Mouse (Mus musculus) lung, embryonic 16.5 days (tissue): ENCODE results near the gene Adamts16. TPM values are rescaled to one million over a fixed set of nuclear protein-coding genes. Genes with fewer than 3 reads are reported as not detected.

ENCODE experiments used
- ATAC-seq: fragments of 200-750 bp; cut with Nextera tagmentation; 2 replicates; pipeline ENCODE4 v1.8.0; 2017; ENCODE audit warnings: low read depth, mild to moderate bottlenecking, moderate library complexity
- H3K27ac ChIP-seq: fragments of 300-500 bp; sonication (generic); 2 replicates; pipeline ENCODE4 v1.5.1; 2014; ENCODE audit warnings: mild to moderate bottlenecking, control low read depth, low read length
- H3K27me3 ChIP-seq: fragments of 300-500 bp; sonication (generic); 2 replicates; pipeline ENCODE4 v1.6.1; 2014; ENCODE audit warnings: low read depth, low read length, mixed read lengths; ENCODE audit not compliant: control insufficient read depth, insufficient read depth
- H3K36me3 ChIP-seq: fragments of 300-500 bp; sonication (generic); 2 replicates; pipeline ENCODE4 v1.6.1; 2014; ENCODE audit warnings: low read length; ENCODE audit not compliant: control insufficient read depth, insufficient read depth
- H3K4me1 ChIP-seq: fragments of 300-500 bp; sonication (generic); replicated peaks from 2 replicates; pipeline ENCODE4 v1.6.1; 2014; ENCODE audit warnings: low read length, mixed read lengths; ENCODE audit not compliant: control insufficient read depth, insufficient read depth
- H3K4me2 ChIP-seq: fragments of 300-500 bp; sonication (generic); 2 replicates; pipeline ENCODE4 v1.6.1; 2014; ENCODE audit warnings: low read depth, low read length, control low read depth
- H3K4me3 ChIP-seq: fragments of 300-500 bp; sonication (generic); 2 replicates; pipeline ENCODE4 v1.5.1; 2014; ENCODE audit warnings: mild to moderate bottlenecking, low read length, control low read depth
- H3K9ac ChIP-seq: fragments of 300-500 bp; sonication (generic); 2 replicates; pipeline ENCODE4 v1.6.1; 2014; ENCODE audit warnings: low read length, control low read depth
- H3K9me3 ChIP-seq: fragments of 300-500 bp; sonication (generic); 2 replicates; pipeline ENCODE4 v1.6.1; 2016; ENCODE audit warnings: low read length; ENCODE audit not compliant: control insufficient read depth
- WGBS: fragments of 180-500 bp; shearing (Covaris S2); extraction: QIAGEN DNeasy Blood & Tissue Kit; methylation state at CpG from one replicate; pipeline ENCODE4 v1.1.7; 2014; 5-methylcytosine and 5-hydroxymethylcytosine counted together
- polyA plus RNA-seq: library from polyadenylated mRNA; unstranded; fragments of >200 nt; fragmentation: Nextera tagmentation; extraction: Ambion mirVana; gene quantifications from 2 replicates; pipeline ENCODE4 v1.2.1, GENCODE M21; 2015

Adamts16 gene
- polyA plus RNA-seq, 1 experiment from 2014 or later = 0.05 TPM

GRCm38 (mm10) chr13:70714081-70714775 is 127.4 kb downstream of the Adamts16 start:
- no peaks in the 10 kb centered on the region for H3K4me1 ChIP-seq
- H3K36me3 ChIP-seq = no peaks in the 10 kb centered on the region
- H3K9ac ChIP-seq = no peak overlapping the region
- WGBS = 78% methylated on average over 7 of the region's 7 CpGs
- no peak overlapping the region for H3K4me2 ChIP-seq
- ATAC-seq = no peak
- H3K9me3 ChIP-seq = no peaks in the 10 kb centered on the region
- no peak overlapping the region for H3K27ac ChIP-seq
- H3K27me3 ChIP-seq = no peaks in the 10 kb centered on the region
- no peak overlapping the region for H3K4me3 ChIP-seq

GRCm38 (mm10) chr13:70713331-70713730 is 128.3 kb downstream of the Adamts16 start:
- H3K4me1 ChIP-seq = no peaks in the 10 kb centered on the region
- no peak for ATAC-seq
- no peaks in the 10 kb centered on the region for H3K27me3 ChIP-seq
- no peak overlapping the region for H3K9ac ChIP-seq
- H3K4me2 ChIP-seq = no peak overlapping the region
- H3K9me3 ChIP-seq = no peaks in the 10 kb centered on the region
- no peak overlapping the region for H3K27ac ChIP-seq
- 67% methylated on average over 5 of the region's 5 CpGs for WGBS
- no peaks in the 10 kb centered on the region for H3K36me3 ChIP-seq
- H3K4me3 ChIP-seq = no peak overlapping the region

- 85% methylated on average over 5 of the region's 5 CpGs for WGBS
- no peaks in the 10 kb centered on the region for H3K27me3 ChIP-seq
- no peak for ATAC-seq
These were observed 134.3 kb downstream of the Adamts16 start for GRCm38 (mm10) chr13:70707158-70707854.

GRCm38 (mm10) chr13:70702904-70703303 is 138.7 kb downstream of the Adamts16 start:
- Histone ChIP-seq H3K4me3 (no peak overlapping the region), H3K27me3 (no peaks in the 10 kb centered on the region), H3K9ac (no peak overlapping the region), H3K4me1 (no peaks in the 10 kb centered on the region), H3K9me3 (no peaks in the 10 kb centered on the region), H3K4me2 (no peak overlapping the region), H3K27ac (no peak overlapping the region), H3K36me3 (no peaks in the 10 kb centered on the region)
- 14% methylated on average over 4 of the region's 4 CpGs for WGBS
- ATAC-seq = no peak; the same call in 1 of the 2 replicates

More at GRCm38 (mm10) chr13:70707158-70707854, 134.3 kb downstream of the Adamts16 start:
- no peaks in the 10 kb centered on the region for H3K9me3 ChIP-seq
- no peak overlapping the region for H3K4me2 ChIP-seq
- H3K9ac ChIP-seq = no peak overlapping the region
- H3K27ac ChIP-seq = no peak overlapping the region
- no peaks in the 10 kb centered on the region for H3K4me1 ChIP-seq
- H3K4me3 ChIP-seq = no peak overlapping the region
- no peaks in the 10 kb centered on the region for H3K36me3 ChIP-seq

GRCm38 (mm10) chr13:70698812-70699387 is 142.7 kb downstream of the Adamts16 start:
- Histone ChIP-seq H3K36me3 (no peaks in the 10 kb centered on the region), H3K4me1 (no peaks in the 10 kb centered on the region), H3K4me2 (no peak overlapping the region), H3K4me3 (no peak overlapping the region), H3K27me3 (no peaks in the 10 kb centered on the region), H3K9ac (no peak overlapping the region), H3K27ac (no peak overlapping the region), H3K9me3 (no peaks in the 10 kb centered on the region)
- ATAC-seq = no peak
- WGBS = 67% methylated on average over 4 of the region's 4 CpGs

GRCm38 (mm10) chr13:70689452-70689960 is 152.1 kb downstream of the Adamts16 start:
- H3K4me1 ChIP-seq = no peaks in the 10 kb centered on the region; the same call in 1 of the 2 replicates
- no peak for ATAC-seq
- no peak overlapping the region for H3K9ac ChIP-seq
- H3K27me3 ChIP-seq = no peaks in the 10 kb centered on the region
- 42% methylated on average over 2 of the region's 2 CpGs for WGBS
- H3K4me3 ChIP-seq = no peak overlapping the region
- no peak overlapping the region for H3K27ac ChIP-seq
- no peaks in the 10 kb centered on the region for H3K36me3 ChIP-seq
- no peaks in the 10 kb centered on the region for H3K9me3 ChIP-seq
- H3K4me2 ChIP-seq = no peak overlapping the region

GRCm38 (mm10) chr13:70685825-70686224 is 155.8 kb downstream of the Adamts16 start:
- 61% methylated on average over 5 of the region's 5 CpGs for WGBS
- Histone ChIP-seq H3K4me2 (no peak overlapping the region), H3K4me3 (no peak overlapping the region), H3K9me3 (no peaks in the 10 kb centered on the region), H3K27ac (no peak overlapping the region), H3K9ac (no peak overlapping the region), H3K36me3 (no peaks in the 10 kb centered on the region), H3K4me1 (no peaks in the 10 kb centered on the region; the same call in 1 of the 2 replicates), H3K27me3 (no peaks in the 10 kb centered on the region)
- ATAC-seq = no peak

GRCm38 (mm10) chr13:70684976-70685609 is 156.5 kb downstream of the Adamts16 start:
- H3K9me3 ChIP-seq = no peaks in the 10 kb centered on the region
- H3K4me2 ChIP-seq = no peak overlapping the region
- no peak overlapping the region for H3K4me3 ChIP-seq
- no peak overlapping the region for H3K9ac ChIP-seq
- no peaks in the 10 kb centered on the region; the same call in 1 of the 2 replicates for H3K4me1 ChIP-seq
- no peak overlapping the region for H3K27ac ChIP-seq
- no peaks in the 10 kb centered on the region for H3K27me3 ChIP-seq
- H3K36me3 ChIP-seq = no peaks in the 10 kb centered on the region
- ATAC-seq = peak; percentile 73
- WGBS = 55% methylated on average over 7 of the region's 7 CpGs
